Mouse (Mus musculus) B cell, adult 62 days (primary cell): ENCODE data around the gene Dctn1. TPM values are rescaled to one million over a fixed set of nuclear protein-coding genes. Genes with fewer than 3 reads are reported as not detected.

Experiments used
- total RNA-seq: library from RNA; stranded (reverse); gene quantifications from 4 replicates; pipeline ENCODE4 v1.2.4, GENCODE M21; 2023

Gene Dctn1
- total RNA-seq, result 97.0 to 118 TPM (median 106 TPM) in 4 replicates

GRCm38 (mm10) chr6:83165607-83166242 is at the start of gene Dctn1:
Dctn1 (plus strand) TSS chr6:83165920.

GRCm38 (mm10) chr6:83120930-83121862 is 44.5 kb upstream of the Dctn1 start, which contains the start of gene Wbp1:
Wbp1 (minus strand) TSS chr6:83121559.

GRCm38 (mm10) chr6:83125331-83125730 is 40.4 kb upstream of the Dctn1 start, which contains the start of gene Ino80b:
Ino80b (minus strand) TSS chr6:83125431.

GRCm38 (mm10) chr6:83134951-83135513 is 30.7 kb upstream of the Dctn1 start, which contains the start of gene Rtkn:
Rtkn (plus strand) TSS chr6:83135463.

DNA sequence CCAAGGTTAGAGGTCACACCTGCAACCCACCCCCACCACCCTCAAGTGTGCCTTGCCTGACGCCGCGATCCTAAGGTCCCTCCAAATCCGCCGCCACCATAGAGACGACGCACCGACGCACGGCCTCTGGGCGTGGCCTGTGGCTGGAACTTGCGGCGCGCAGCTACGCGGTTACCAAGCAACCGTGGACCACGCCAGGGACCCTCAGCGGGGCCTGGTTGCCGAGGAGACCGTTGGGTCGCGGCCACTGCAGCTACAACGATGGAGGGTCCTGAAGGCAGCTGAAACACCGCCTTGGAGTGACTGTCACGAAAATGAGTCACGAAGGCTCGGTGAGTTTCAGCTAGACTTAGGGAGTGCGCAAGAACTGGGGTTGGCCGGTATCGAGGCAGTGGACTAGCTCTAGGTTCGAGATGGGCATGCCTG is 9.4 kb upstream of the Dctn1 start, which contains the start of the genes Wdr54 and 1700003E16Rik:
Wdr54 (minus strand) TSS at position 139 of the 426 bp plus-strand sequence.
1700003E16Rik (plus strand) TSS at position 146 of the 426 bp plus-strand sequence.

GRCm38 (mm10) chr6:83219814-83220213 is 54.1 kb downstream of the Dctn1 start, which contains the start of gene Slc4a5:
Slc4a5 (plus strand) TSS chr6:83219828.

Other genes starting within 250 kb of the Dctn1 start
- 0.28 to 1.8 TPM (median 0.59 TPM) in 4 replicates for gene Sema4f, start 226.2 kb upstream of the Dctn1 start, total RNA-seq
- gene M1ap, start 219.0 kb upstream of the Dctn1 start, total RNA-seq, result 2.1 to 4.3 TPM (median 3.0 TPM) in 4 replicates
- gene Dok1, start 132.4 kb upstream of the Dctn1 start, total RNA-seq, result 29.3 to 32.3 TPM (median 32.0 TPM) in 4 replicates
- gene Loxl3, start 131.7 kb upstream of the Dctn1 start, total RNA-seq, result 0.25 to 0.46 TPM in 2 of 4 replicates, not detected in the others
- gene Aup1, start 111.4 kb upstream of the Dctn1 start, total RNA-seq, result 381 to 401 TPM (median 385 TPM) in 4 replicates
- 48.8 to 53.5 TPM (median 51.5 TPM) in 4 replicates for gene Htra2, start 110.6 kb upstream of the Dctn1 start, total RNA-seq
- 8.9 to 9.6 TPM (median 9.2 TPM) in 4 replicates for gene Dqx1, start 108.1 kb upstream of the Dctn1 start, total RNA-seq
- not detected in 4 replicates for gene Tlx2, start 95.6 kb upstream of the Dctn1 start, total RNA-seq
- gene Pcgf1, start 88.1 kb upstream of the Dctn1 start, total RNA-seq, result 21.1 to 26.0 TPM (median 23.4 TPM) in 4 replicates
- gene Lbx2, start 79.6 kb upstream of the Dctn1 start, total RNA-seq, result not detected in 4 replicates
- gene Ccdc142, start 64.3 kb upstream of the Dctn1 start, total RNA-seq, result 10.4 to 18.5 TPM (median 13.5 TPM) in 4 replicates
- 11.7 to 14.2 TPM (median 12.4 TPM) in 4 replicates for gene Gm42688, start 64.3 kb upstream of the Dctn1 start, total RNA-seq
- gene Mrpl53, start 56.9 kb upstream of the Dctn1 start, total RNA-seq, result 23.0 to 35.3 TPM (median 27.6 TPM) in 4 replicates
- gene Mogs, start 50.4 kb upstream of the Dctn1 start, total RNA-seq, result 27.6 to 34.5 TPM (median 31.8 TPM) in 4 replicates
- gene Wbp1, start 44.4 kb upstream of the Dctn1 start, total RNA-seq, result 35.5 to 52.3 TPM (median 39.5 TPM) in 4 replicates
- gene Ino80b, start 40.5 kb upstream of the Dctn1 start, total RNA-seq, result 28.0 to 34.1 TPM (median 31.1 TPM) in 4 replicates
- not detected in 4 replicates for gene Rtkn, start 30.5 kb upstream of the Dctn1 start, total RNA-seq
- gene Wdr54, start 9.5 kb upstream of the Dctn1 start, total RNA-seq, result 0.56 to 0.60 TPM in 2 of 4 replicates, not detected in the others
- gene 1700003E16Rik, start 9.5 kb upstream of the Dctn1 start, total RNA-seq, result not detected in 4 replicates
- gene Slc4a5, start 53.9 kb downstream of the Dctn1 start, total RNA-seq, result not detected in 4 replicates
- 10.0 to 15.5 TPM (median 13.0 TPM) in 4 replicates for gene Mthfd2, start 160.0 kb downstream of the Dctn1 start, total RNA-seq
- gene Mob1a, start 160.1 kb downstream of the Dctn1 start, total RNA-seq, result 139 to 147 TPM (median 140 TPM) in 4 replicates
- gene Bola3, start 183.2 kb downstream of the Dctn1 start, total RNA-seq, result 34.3 to 42.1 TPM (median 38.3 TPM) in 4 replicates